Mouse (Mus musculus): Measurements from ENCODE around the gene Lap3. TPM values are rescaled to one million over a fixed set of nuclear protein-coding genes. Genes with fewer than 3 reads are reported as not detected.
A peak's percentile ranks its signal among the peaks of the same experiment; 100 is the strongest.

Lap3 gene
- polyA plus RNA-seq (2015; fragmentation: Nextera tagmentation; extraction: Ambion mirVana) = 153 and 162 TPM in 2 replicates

GRCm38 (mm10) chr5:45493191-45494092 is at the start of gene Lap3:
Gene Lap3, plus strand, starts transcription at chr5:45493374.
- WGBS = under 1% methylated on average over 78 of the region's 78 CpGs
- Histone ChIP-seq H3K27ac (ENCODE audit: low read length) (peak within 1 kb of the TSS; percentile 72), H3K9me3 (ENCODE audit: control insufficient read depth, low read length) (no peaks in the 10 kb centered on the region), H3K4me2 (ENCODE audit: low read depth, low read length) (peak within 1 kb of the TSS; percentile 73), H3K27me3 (replicated peaks; ENCODE audit: control insufficient read depth, insufficient read depth, low read length) (no peaks in the 10 kb centered on the region), H3K4me1 (ENCODE audit: control insufficient read depth, insufficient read depth, low read length) (peaks cover 13% of the 10 kb centered on the region), H3K9ac (ENCODE audit: low read depth, low read length) (peak within 1 kb of the TSS; percentile 90), H3K36me3 (ENCODE audit: control insufficient read depth, insufficient read depth, low read length) (0 out of 2 replicates have a peak, but pooled peaks cover 2% of the 10 kb centered on the region), H3K4me3 (ENCODE audit: low read length) (peak within 1 kb of the TSS; percentile 81)
- ATAC-seq = peak; percentile 92

DNA sequence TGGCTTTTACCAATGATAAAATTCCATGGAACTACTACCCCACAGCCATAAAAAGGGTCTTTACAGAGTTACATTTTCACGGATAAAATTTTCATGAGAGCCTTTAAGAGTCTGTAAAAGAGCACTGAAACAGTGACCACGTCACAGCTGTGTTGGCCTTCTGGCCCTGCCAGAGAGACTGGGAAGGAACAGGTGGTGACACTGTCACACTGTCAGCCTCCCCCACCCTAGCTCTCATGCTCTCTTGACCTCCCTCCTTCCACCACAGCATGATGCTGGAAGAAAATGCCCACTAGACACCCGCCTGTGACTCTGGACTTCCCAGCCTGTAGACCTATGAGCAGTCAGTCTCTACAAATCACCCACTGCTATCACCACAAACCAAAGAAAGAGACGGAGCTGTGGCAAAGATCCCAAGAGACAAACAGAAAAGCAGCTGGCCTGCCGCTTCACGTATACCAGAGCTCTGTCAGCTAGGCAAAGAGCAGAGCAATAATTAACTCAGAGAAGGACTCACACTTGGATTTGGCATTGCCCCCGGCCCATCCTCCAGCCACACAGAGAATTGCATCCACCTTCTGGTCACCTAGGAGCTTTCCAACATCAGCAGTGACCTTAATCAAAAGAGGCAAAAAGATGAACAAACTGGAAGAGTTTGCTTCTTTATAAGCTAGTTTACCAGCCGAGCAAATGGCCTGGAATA is 48.9 kb upstream of the Lap3 start:
- WGBS = 83% methylated on average over 8 of the region's 8 CpGs
- Histone ChIP-seq H3K27me3 (replicated peaks; ENCODE audit: control insufficient read depth, insufficient read depth, low read length) (no peaks in the 10 kb centered on the region), H3K27ac (ENCODE audit: low read length) (no peak overlapping the region), H3K9ac (ENCODE audit: low read depth, low read length) (no peak overlapping the region), H3K9me3 (ENCODE audit: control insufficient read depth, low read length) (no peaks in the 10 kb centered on the region), H3K4me3 (ENCODE audit: low read length) (no peak overlapping the region), H3K4me2 (ENCODE audit: low read depth, low read length) (no peak overlapping the region), H3K4me1 (ENCODE audit: control insufficient read depth, insufficient read depth, low read length) (peaks cover 11% of the 10 kb centered on the region), H3K36me3 (ENCODE audit: control insufficient read depth, insufficient read depth, low read length) (peaks cover 5% of the 10 kb centered on the region; the same call in 1 of the 2 replicates)
- no peak for ATAC-seq

- no peak for ATAC-seq
- no peak overlapping the region; the same call in 1 of the 2 replicates for H3K27ac ChIP-seq (ENCODE audit: low read length)
- no peaks in the 10 kb centered on the region for H3K9me3 ChIP-seq (ENCODE audit: control insufficient read depth, low read length)
- H3K9ac ChIP-seq (ENCODE audit: low read depth, low read length) = peak overlapping the region; percentile 78
- WGBS = 51% methylated on average over 5 of the region's 5 CpGs
- H3K4me2 ChIP-seq (ENCODE audit: low read depth, low read length) = peak overlapping the region; percentile 84
- H3K27me3 ChIP-seq (replicated peaks; ENCODE audit: control insufficient read depth, insufficient read depth, low read length) = no peaks in the 10 kb centered on the region
- H3K4me1 ChIP-seq (ENCODE audit: control insufficient read depth, insufficient read depth, low read length) = peaks cover 11% of the 10 kb centered on the region
- H3K4me3 ChIP-seq (ENCODE audit: low read length) = peak overlapping the region; percentile 65
- H3K36me3 ChIP-seq (ENCODE audit: control insufficient read depth, insufficient read depth, low read length) = peaks cover 5% of the 10 kb centered on the region; the same call in 1 of the 2 replicates
These were observed 44.5 kb upstream of the Lap3 start for GRCm38 (mm10) chr5:45448676-45449075.

- H3K4me2 ChIP-seq (ENCODE audit: low read depth, low read length) = peak overlapping the region; percentile 84
- H3K27me3 ChIP-seq (replicated peaks; ENCODE audit: control insufficient read depth, insufficient read depth, low read length) = no peaks in the 10 kb centered on the region
- H3K36me3 ChIP-seq (ENCODE audit: control insufficient read depth, insufficient read depth, low read length) = peaks cover 3% of the 10 kb centered on the region; the same call in 1 of the 2 replicates
- no peak for ATAC-seq
- H3K9me3 ChIP-seq (ENCODE audit: control insufficient read depth, low read length) = no peaks in the 10 kb centered on the region
- 3% methylated on average over 8 of the region's 8 CpGs for WGBS
- peak overlapping the region; percentile 65 for H3K4me3 ChIP-seq (ENCODE audit: low read length)
- peaks cover 11% of the 10 kb centered on the region for H3K4me1 ChIP-seq (ENCODE audit: control insufficient read depth, insufficient read depth, low read length)
- peak overlapping the region; percentile 91; the same call in 1 of the 2 replicates for H3K27ac ChIP-seq (ENCODE audit: low read length)
- peak overlapping the region; percentile 78 for H3K9ac ChIP-seq (ENCODE audit: low read depth, low read length)
These were observed 44.0 kb upstream of the Lap3 start for GRCm38 (mm10) chr5:45449206-45449605.

DNA sequence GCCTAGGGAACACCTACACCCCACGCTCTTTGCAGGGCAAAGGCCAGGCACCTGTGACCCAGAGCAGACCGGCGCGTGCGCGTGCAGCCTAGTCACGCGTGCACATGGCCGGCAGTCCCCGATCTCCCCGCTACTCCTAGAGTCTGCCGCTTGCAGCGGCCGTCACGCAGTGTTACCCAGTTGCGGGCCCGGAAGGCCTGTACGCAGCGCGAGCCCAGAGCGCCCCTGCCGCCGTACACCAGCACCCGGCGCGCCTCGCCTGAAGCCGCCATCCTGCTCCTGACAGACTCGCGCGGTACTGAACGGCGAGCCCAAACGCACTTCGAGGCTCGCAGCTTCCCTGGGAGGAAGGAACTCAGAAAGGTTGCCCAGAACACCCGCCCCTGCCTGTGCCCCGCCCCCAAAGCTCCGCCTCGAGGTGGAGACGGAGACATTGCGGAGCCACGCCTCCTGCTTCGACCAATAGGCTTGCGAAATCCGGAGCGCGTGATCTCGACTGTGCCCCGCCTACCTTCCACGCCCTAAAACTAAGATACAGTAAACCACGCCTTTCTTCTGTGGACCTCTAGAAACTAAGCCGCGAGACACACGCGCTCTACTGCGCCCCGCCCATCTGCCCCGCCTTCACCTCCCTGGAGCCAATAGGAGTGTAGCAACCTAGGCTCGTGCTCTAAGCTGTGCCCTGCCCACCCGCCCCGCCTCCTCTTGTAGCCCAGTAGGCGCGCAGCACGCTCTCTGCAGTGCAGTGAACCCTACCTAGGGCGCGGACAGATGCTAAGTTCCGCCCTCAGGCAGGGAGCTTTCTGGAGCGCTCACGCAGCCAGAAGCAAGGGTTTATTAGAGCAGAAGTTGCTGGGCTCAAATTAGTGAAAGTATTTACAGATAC is 43.1 kb upstream of the Lap3 start, which contains the start of gene Qdpr:
Gene Qdpr (minus strand): TSS at position 406 of the 886 bp plus-strand sequence.
- Histone ChIP-seq H3K9ac (ENCODE audit: low read depth, low read length) (peak within 1 kb of the TSS; percentile 78), H3K36me3 (ENCODE audit: control insufficient read depth, insufficient read depth, low read length) (no peaks in the 10 kb centered on the region), H3K27ac (ENCODE audit: low read length) (peak within 1 kb of the TSS; percentile 91), H3K4me2 (ENCODE audit: low read depth, low read length) (peak within 1 kb of the TSS; percentile 84), H3K27me3 (replicated peaks; ENCODE audit: control insufficient read depth, insufficient read depth, low read length) (no peaks in the 10 kb centered on the region), H3K4me1 (ENCODE audit: control insufficient read depth, insufficient read depth, low read length) (peaks cover 11% of the 10 kb centered on the region), H3K9me3 (ENCODE audit: control insufficient read depth, low read length) (no peaks in the 10 kb centered on the region), H3K4me3 (ENCODE audit: low read length) (peak within 1 kb of the TSS; percentile 65)
- ATAC-seq = peak; percentile 98
- WGBS = under 1% methylated on average over 70 of the region's 70 CpGs

GRCm38 (mm10) chr5:45453451-45453850 is 39.7 kb upstream of the Lap3 start, which contains the start of gene Clrn2:
Gene Clrn2, plus strand, starts transcription at chr5:45453751.
- Histone ChIP-seq H3K4me2 (ENCODE audit: low read depth, low read length) (no peak within 1 kb of the TSS), H3K4me1 (ENCODE audit: control insufficient read depth, insufficient read depth, low read length) (peaks cover 8% of the 10 kb centered on the region), H3K27me3 (replicated peaks; ENCODE audit: control insufficient read depth, insufficient read depth, low read length) (no peaks in the 10 kb centered on the region), H3K27ac (ENCODE audit: low read length) (no peak within 1 kb of the TSS), H3K9ac (ENCODE audit: low read depth, low read length) (no peak within 1 kb of the TSS), H3K9me3 (ENCODE audit: control insufficient read depth, low read length) (no peaks in the 10 kb centered on the region), H3K4me3 (ENCODE audit: low read length) (no peak within 1 kb of the TSS), H3K36me3 (ENCODE audit: control insufficient read depth, insufficient read depth, low read length) (no peaks in the 10 kb centered on the region)
- 69% methylated on average over 6 of the region's 6 CpGs for WGBS
- ATAC-seq = no peak

- Histone ChIP-seq H3K9me3 (ENCODE audit: control insufficient read depth, low read length) (no peaks in the 10 kb centered on the region), H3K27me3 (replicated peaks; ENCODE audit: control insufficient read depth, insufficient read depth, low read length) (no peaks in the 10 kb centered on the region), H3K27ac (ENCODE audit: low read length) (no peak overlapping the region), H3K4me1 (ENCODE audit: control insufficient read depth, insufficient read depth, low read length) (no peaks in the 10 kb centered on the region), H3K4me2 (ENCODE audit: low read depth, low read length) (no peak overlapping the region), H3K9ac (ENCODE audit: low read depth, low read length) (no peak overlapping the region), H3K36me3 (ENCODE audit: control insufficient read depth, insufficient read depth, low read length) (no peaks in the 10 kb centered on the region), H3K4me3 (ENCODE audit: low read length) (no peak overlapping the region)
- WGBS = 34% methylated on average over 9 of the region's 9 CpGs
- no peak for ATAC-seq
These were observed 38.7 kb upstream of the Lap3 start for GRCm38 (mm10) chr5:45454456-45454855.

- no peaks in the 10 kb centered on the region for H3K36me3 ChIP-seq (ENCODE audit: control insufficient read depth, insufficient read depth, low read length)
- no peaks in the 10 kb centered on the region for H3K9me3 ChIP-seq (ENCODE audit: control insufficient read depth, low read length)
- WGBS = 35% methylated on average over 7 of the region's 7 CpGs
- no peaks in the 10 kb centered on the region for H3K27me3 ChIP-seq (replicated peaks; ENCODE audit: control insufficient read depth, insufficient read depth, low read length)
- no peaks in the 10 kb centered on the region for H3K4me1 ChIP-seq (ENCODE audit: control insufficient read depth, insufficient read depth, low read length)
- no peak overlapping the region for H3K4me2 ChIP-seq (ENCODE audit: low read depth, low read length)
- ATAC-seq = no peak
- no peak overlapping the region for H3K9ac ChIP-seq (ENCODE audit: low read depth, low read length)
- H3K4me3 ChIP-seq (ENCODE audit: low read length) = no peak overlapping the region
- no peak overlapping the region for H3K27ac ChIP-seq (ENCODE audit: low read length)
These were observed 20.2 kb upstream of the Lap3 start for GRCm38 (mm10) chr5:45472880-45473450.
